Mouse (Mus musculus): ENCODE measurements around the gene Ptprm.

GRCm38 (mm10) chr17:66665791-66666190 is 688.5 kb downstream of the Ptprm start:
- TF ChIP-seq CTCF (IDR thresholded peaks at IDR 0.05 in 2 of 3, conservative IDR thresholded peaks at IDR 0.05 in 1 of 3; ENCODE audit: control insufficient read depth in 1 of 3, insufficient read depth in 1 of 3, low read depth in 2 of 3, low read length in 3 of 3, poor library complexity in 1 of 3, severe bottlenecking in 1 of 3) (no peak), KAT2A (conservative IDR thresholded peaks at IDR 0.05; ENCODE audit: low read depth, low read length) (no peak), MAX (IDR thresholded peaks at IDR 0.05; ENCODE audit: low read length) (no peak), POLR2A (IDR thresholded peaks at IDR 0.05; ENCODE audit: control insufficient read depth in 1 of 2, insufficient read depth in 1 of 2, low read depth in 1 of 2, low read length in 2 of 2, poor library complexity in 1 of 2) (no peak), USF1 (IDR thresholded peaks at IDR 0.05; ENCODE audit: low read depth, low read length) (no peak), EP300 (IDR thresholded peaks at IDR 0.05; ENCODE audit: low read depth in 1 of 2, low read length in 2 of 2) (no peak), MXI1 (IDR thresholded peaks at IDR 0.05; ENCODE audit: low read depth, low read length) (no peak), ZMIZ1 (IDR thresholded peaks at IDR 0.05; ENCODE audit: low read depth, low read length) (no peak), MAFK (IDR thresholded peaks at IDR 0.05; ENCODE audit: borderline replicate concordance, low read depth, low read length) (no peak), GATA1 (IDR thresholded peaks at IDR 0.05; ENCODE audit: low read depth, low read length) (no peak), JUND (IDR thresholded peaks at IDR 0.05; ENCODE audit: low read depth, low read length) (no peak), TAL1 (IDR thresholded peaks at IDR 0.05; ENCODE audit: low read length) (no peak), NELFE (IDR thresholded peaks at IDR 0.05; ENCODE audit: low read depth, low read length) (no peak), ZNF384 (IDR thresholded peaks at IDR 0.05; ENCODE audit: low read depth, low read length) (no peak)
